Mouse (Mus musculus) v-Abl transformed pro-B cells (cell line): Measurements from ENCODE around the gene Spef1.

Experiments used
- in situ Hi-C, 2 experiments: fragments of 400-800 bp; cut with MboI; formaldehyde crosslinking; loops; one replicate each; pipeline ENCODE4 v1.15.1; 2025; ENCODE audit not compliant: unreplicated experiment in 2 of 2

Spef1 gene

GRCm38 (mm10) chr2:131208356-131208755, 21.3 kb upstream of the Spef1 start:
- in situ Hi-C loops = loop anchor here in 1 of 2 experiments (5.0 kb wide), 1 partner anchor 44 kb away; no protein-coding TSS in a partner anchor

- in situ Hi-C loops = loop anchor here in 1 of 2 experiments (5.0 kb wide), 1 partner anchor 46 kb away; no protein-coding TSS in a partner anchor
Measured at GRCm38 (mm10) chr2:131206778-131207177, 19.7 kb upstream of the Spef1 start, which contains the start of gene Ap5s1. TSS of gene Ap5s1 (plus strand) at chr2:131207078.

GRCm38 (mm10) chr2:131205521-131206182, 18.6 kb upstream of the Spef1 start:
- in situ Hi-C loops = loop anchor here in 1 of 2 experiments (5.0 kb wide), 1 partner anchor 47 kb away; no protein-coding TSS in a partner anchor

- in situ Hi-C loops = no loop called here
Measured at GRCm38 (mm10) chr2:131204410-131204981, 17.4 kb upstream of the Spef1 start.

- in situ Hi-C loops = no loop called here
Measured at GRCm38 (mm10) chr2:131203816-131204409, 16.8 kb upstream of the Spef1 start.

- in situ Hi-C loops = no loop called here
Measured at GRCm38 (mm10) chr2:131201262-131201661, 14.2 kb upstream of the Spef1 start.

- in situ Hi-C loops = no loop called here
Measured at GRCm38 (mm10) chr2:131200710-131201109, 13.6 kb upstream of the Spef1 start.

GRCm38 (mm10) chr2:131196606-131197316, 9.7 kb upstream of the Spef1 start:
- in situ Hi-C loops = no loop called here

GRCm38 (mm10) chr2:131191005-131191390, 3.9 kb upstream of the Spef1 start:
- in situ Hi-C loops = no loop called here

GRCm38 (mm10) chr2:131190344-131191004, 3.4 kb upstream of the Spef1 start:
- in situ Hi-C loops = no loop called here

GRCm38 (mm10) chr2:131189521-131190309, 2.6 kb upstream of the Spef1 start:
- in situ Hi-C loops = no loop called here

GRCm38 (mm10) chr2:131188311-131188710, 1.2 kb upstream of the Spef1 start:
- in situ Hi-C loops = no loop called here

- in situ Hi-C loops = no loop called here
Measured at GRCm38 (mm10) chr2:131187602-131187922, 480 bp upstream of the Spef1 start.

GRCm38 (mm10) chr2:131186343-131186742, 739 bp downstream of the Spef1 start:
- in situ Hi-C loops = no loop called here

GRCm38 (mm10) chr2:131179990-131180587, 7.0 kb downstream of the Spef1 start, which contains the start of gene Cenpb:
TSS of gene Cenpb (minus strand) at chr2:131180067.
- in situ Hi-C loops = loop anchor here (5.0 kb wide), 2 partner anchors 32 to 72 kb away; no protein-coding TSS in a partner anchor

GRCm38 (mm10) chr2:131179246-131179886, 7.7 kb downstream of the Spef1 start:
- in situ Hi-C loops = loop anchor here (5.0 kb wide), 2 partner anchors 33 to 73 kb away; no protein-coding TSS in a partner anchor

- in situ Hi-C loops = loop anchor here (5.0 kb wide), 2 partner anchors 33 to 73 kb away; no protein-coding TSS in a partner anchor
Measured at GRCm38 (mm10) chr2:131178828-131179245, 8.2 kb downstream of the Spef1 start.

- in situ Hi-C loops = loop anchor here (5.0 kb wide), 2 partner anchors 34 to 74 kb away; no protein-coding TSS in a partner anchor
Measured at GRCm38 (mm10) chr2:131177932-131178331, 9.2 kb downstream of the Spef1 start.
